Mouse (Mus musculus): Measurements from ENCODE around the gene Fam83f.

Gene Fam83f

GRCm38 (mm10) chr15:80744667-80745422, 73.2 kb downstream of the Fam83f start:
- no peak for DNase-seq

- no peak for DNase-seq
Measured at GRCm38 (mm10) chr15:80748979-80749378, 77.3 kb downstream of the Fam83f start.
